Mouse (Mus musculus) spleen, adult 2 months (tissue): ENCODE data around the gene Sec14l2. TPM values are rescaled to one million over a fixed set of nuclear protein-coding genes. Genes with fewer than 3 reads are reported as not detected.

Source experiments
- DNase-seq, 2 experiments: peaks; one replicate each; pipeline versions ENCODE4 v3.0.0 to v3.0.0-alpha.2; 2012 to 2021; ENCODE audit warnings: low spot score in 2 of 2, low read depth in 1 of 2
- H3K27ac ChIP-seq: fragments of 200-500 bp; 2 replicates; pipeline ENCODE4 v1.5.1; 2012; ENCODE audit warnings: low read length, inconsistent platforms; ENCODE audit not compliant: insufficient read depth
- H3K27me3 ChIP-seq: fragments of 200-500 bp; 2 replicates; pipeline ENCODE4 v1.6.1; 2012; ENCODE audit warnings: mild to moderate bottlenecking, moderate library complexity, low read length, inconsistent platforms; ENCODE audit not compliant: control insufficient read depth, insufficient read depth
- H3K36me3 ChIP-seq: fragments of 200-500 bp; 2 replicates; pipeline ENCODE4 v1.6.1; 2012; ENCODE audit warnings: mild to moderate bottlenecking, low read length, inconsistent platforms; ENCODE audit not compliant: control insufficient read depth, insufficient read depth
- H3K4me1 ChIP-seq: fragments of 200-500 bp; 2 replicates; pipeline ENCODE4 v1.6.1; 2011; ENCODE audit warnings: inconsistent platforms; ENCODE audit not compliant: control insufficient read depth, insufficient read depth, insufficient read length
- H3K4me3 ChIP-seq: fragments of 200-500 bp; 2 replicates; pipeline ENCODE4 v1.5.1; 2011; ENCODE audit warnings: mild to moderate bottlenecking, inconsistent platforms; ENCODE audit not compliant: insufficient read depth, insufficient read length; ENCODE audit errors: extremely low read depth
- CTCF ChIP-seq: fragments of 200-500 bp; IDR thresholded peaks from 2 replicates; pipeline ENCODE4 v1.5.1; 2011; ENCODE audit warnings: mild to moderate bottlenecking, inconsistent platforms; ENCODE audit not compliant: insufficient read depth, insufficient read length, insufficient replicate concordance; ENCODE audit errors: extremely low read depth
- POLR2A ChIP-seq: fragments of 200-500 bp; IDR thresholded peaks from 2 replicates; pipeline ENCODE4 v1.6.1; 2011; ENCODE audit warnings: low read depth, low read length, inconsistent platforms
- WGBS: fragments of 180-500 bp; shearing (Covaris S2); methylation state at CpG from one replicate; pipeline ENCODE4 v1.1.7; 2018; 5-methylcytosine and 5-hydroxymethylcytosine counted together
- polyA plus RNA-seq: library from polyadenylated mRNA; depleted of rRNA; stranded (reverse); fragments of >200 nt; gene quantifications from 2 replicates; pipeline ENCODE4 v1.2.3, GENCODE M21; 2012; rRNA removed

The Sec14l2 gene
- 1.9 and 2.9 TPM in 2 replicates for polyA plus RNA-seq

DNA sequence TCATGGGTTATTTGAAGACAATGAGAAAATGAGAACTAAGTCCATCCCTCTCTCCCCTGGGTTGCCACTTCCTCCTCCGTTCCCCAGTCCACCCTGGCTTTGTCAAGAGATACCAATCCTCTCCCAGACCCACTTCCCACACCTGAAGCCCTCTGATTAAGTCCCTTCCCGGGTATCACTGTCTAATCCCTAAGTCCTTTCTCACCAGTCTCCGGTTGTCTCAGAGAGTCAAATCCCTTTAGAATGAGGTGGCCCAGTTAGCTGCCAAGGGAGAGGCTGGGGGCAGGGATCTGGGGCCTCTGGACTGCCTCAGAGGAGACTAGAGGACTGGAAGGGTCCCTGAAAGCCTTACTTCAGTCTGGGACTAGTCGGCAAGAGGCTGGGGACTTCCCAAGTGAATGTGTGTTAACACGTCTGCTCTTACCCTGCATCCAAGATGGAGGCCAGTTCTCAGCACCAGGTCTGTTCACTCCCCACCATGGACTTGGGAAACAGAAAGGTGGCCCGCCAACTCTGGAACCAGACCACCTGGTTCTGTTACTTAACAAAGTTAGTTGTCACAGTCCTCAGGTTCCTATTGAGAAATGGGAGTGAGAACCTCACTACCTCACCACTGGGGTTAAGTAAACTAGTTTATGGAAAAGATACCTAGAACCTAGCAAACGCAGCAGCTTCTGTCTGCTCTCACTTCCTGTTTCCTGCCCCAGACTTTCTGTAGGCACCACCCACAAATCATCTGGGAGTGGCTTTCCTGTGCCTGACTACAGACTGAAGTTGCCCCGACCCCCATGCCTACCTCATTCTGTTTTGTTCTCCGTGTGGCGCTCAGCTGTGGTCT lies at the start of gene Sec14l2:
TSS of gene Sec14l2 (minus strand) at position 674 of the 838 bp plus-strand sequence.
- Histone ChIP-seq H3K4me1 (peaks cover 7% of the 10 kb centered on the region), H3K27me3 (peaks cover 9% of the 10 kb centered on the region), H3K4me3 (no peak within 1 kb of the TSS), H3K27ac (0 out of 2 replicates have a peak within 1 kb of the TSS, but pooled peaks have one; percentile 10), H3K36me3 (no peaks in the 10 kb centered on the region)
- 61% methylated on average over 10 of the region's 10 CpGs for WGBS
- peak; percentile 29 to 50 for DNase-seq
- no peak for TF ChIP-seq CTCF
- TF ChIP-seq POLR2A = peak; percentile 22; the same call in 1 of the 2 replicates

DNA sequence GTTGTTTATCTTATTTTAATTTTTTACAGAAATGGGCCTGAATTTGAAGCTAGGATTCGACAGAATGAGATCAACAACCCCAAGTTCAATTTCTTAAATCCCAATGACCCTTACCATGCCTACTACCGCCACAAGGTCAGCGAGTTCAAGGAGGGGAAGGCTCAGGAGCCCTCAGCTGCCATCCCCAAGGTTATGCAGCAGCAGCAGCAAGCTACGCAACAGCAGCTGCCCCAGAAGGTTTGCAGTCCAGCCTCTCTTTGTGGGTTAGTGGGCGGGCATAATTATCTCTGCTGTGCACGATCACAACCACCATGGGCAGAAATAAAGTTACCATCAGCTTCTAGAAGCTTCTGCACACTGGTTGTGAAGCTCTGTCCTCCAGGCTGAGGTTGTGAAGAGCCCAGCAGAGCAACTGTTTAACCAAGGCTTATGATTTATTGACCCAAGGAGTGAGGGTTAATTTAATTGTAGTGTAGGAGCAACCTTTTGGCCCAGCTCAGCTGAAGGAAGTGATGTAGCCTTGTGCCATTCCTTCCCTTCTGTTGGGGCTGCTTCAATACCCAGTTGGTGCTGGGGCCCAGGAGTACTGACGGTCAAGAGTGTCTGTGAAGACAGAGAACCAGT lies 43.4 kb upstream of the Sec14l2 start:
- WGBS = 89% methylated on average over 7 of the region's 7 CpGs
- TF ChIP-seq POLR2A (no peak), CTCF (no peak)

DNA sequence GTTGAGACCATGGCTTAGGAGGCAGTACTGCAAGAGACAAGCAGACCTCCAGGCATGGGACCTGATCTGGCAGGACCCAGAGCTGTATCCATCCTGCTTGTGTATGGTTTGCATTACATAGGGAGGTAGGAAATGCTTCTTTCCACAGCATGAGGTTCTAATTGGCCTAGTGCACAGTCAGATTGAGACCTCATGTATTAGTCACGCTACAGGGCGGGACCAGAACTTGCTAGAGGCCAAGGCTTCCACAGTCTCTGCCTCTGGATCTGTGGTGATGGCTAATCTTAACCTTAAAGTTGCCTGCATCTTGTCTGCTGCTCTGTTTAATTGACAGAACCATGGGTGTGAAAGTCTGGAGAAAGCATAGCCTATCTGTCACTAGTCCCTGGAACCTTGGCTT lies 41.5 kb upstream of the Sec14l2 start:
- Histone ChIP-seq H3K27me3 (no peaks in the 10 kb centered on the region), H3K4me1 (no peaks in the 10 kb centered on the region; the same call in 1 of the 2 replicates), H3K4me3 (no peak overlapping the region), H3K27ac (no peak overlapping the region), H3K36me3 (peaks cover 50% of the 10 kb centered on the region)
- WGBS = 97% methylated on average over 2 of the region's 2 CpGs
- DNase-seq = no peak
- TF ChIP-seq CTCF (no peak), POLR2A (no peak)

More for the DNA sequence above, 43.4 kb upstream of the Sec14l2 start:
- H3K36me3 ChIP-seq = peaks cover 65% of the 10 kb centered on the region
- H3K27ac ChIP-seq = no peak overlapping the region
- H3K4me1 ChIP-seq = no peaks in the 10 kb centered on the region
- H3K27me3 ChIP-seq = no peaks in the 10 kb centered on the region
- no peak for DNase-seq
- no peak overlapping the region for H3K4me3 ChIP-seq

DNA sequence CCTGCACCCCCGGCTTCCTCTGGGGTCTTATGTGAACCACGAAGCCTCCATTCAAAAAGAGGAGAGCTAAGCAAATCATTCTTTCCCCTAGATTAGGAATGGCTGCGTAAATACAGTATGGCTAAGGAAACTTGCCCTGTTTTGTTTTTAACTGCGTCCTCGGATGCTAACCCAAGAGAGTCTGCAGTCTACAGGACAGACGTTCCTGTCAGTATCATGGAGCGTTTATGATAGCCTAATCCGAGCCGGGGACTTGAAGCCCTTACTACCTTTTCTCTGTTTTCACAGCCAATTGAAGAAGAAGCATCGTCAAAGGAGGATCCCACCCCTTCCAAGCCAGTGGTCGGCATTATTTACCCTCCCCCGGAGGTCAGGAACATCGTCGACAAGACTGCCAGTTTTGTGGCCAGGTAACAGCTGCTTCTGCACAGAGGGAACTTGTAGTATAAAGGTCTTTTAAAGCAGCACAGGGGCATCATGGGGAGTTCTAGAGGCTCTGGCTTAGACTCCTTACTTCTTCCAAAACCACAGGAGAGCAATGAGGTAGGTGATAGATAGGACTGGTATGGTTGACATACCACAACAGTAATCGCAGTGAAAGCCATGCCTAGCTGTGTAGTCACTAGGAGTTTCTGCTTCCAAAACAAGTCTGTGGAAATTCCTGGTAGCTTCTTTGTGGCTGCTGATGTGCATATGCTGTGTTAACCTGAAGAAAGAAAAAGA lies 37.7 kb upstream of the Sec14l2 start:
- WGBS = 5% methylated on average over 15 of the region's 15 CpGs
- H3K36me3 ChIP-seq = peaks cover 24% of the 10 kb centered on the region
- H3K27me3 ChIP-seq = no peaks in the 10 kb centered on the region
- no peaks in the 10 kb centered on the region; the same call in 1 of the 2 replicates for H3K4me1 ChIP-seq
- TF ChIP-seq CTCF = no peak
- no peak for TF ChIP-seq POLR2A
- peak overlapping the region; percentile 87 for H3K4me3 ChIP-seq
- H3K27ac ChIP-seq = no peak overlapping the region
- no peak for DNase-seq

DNA sequence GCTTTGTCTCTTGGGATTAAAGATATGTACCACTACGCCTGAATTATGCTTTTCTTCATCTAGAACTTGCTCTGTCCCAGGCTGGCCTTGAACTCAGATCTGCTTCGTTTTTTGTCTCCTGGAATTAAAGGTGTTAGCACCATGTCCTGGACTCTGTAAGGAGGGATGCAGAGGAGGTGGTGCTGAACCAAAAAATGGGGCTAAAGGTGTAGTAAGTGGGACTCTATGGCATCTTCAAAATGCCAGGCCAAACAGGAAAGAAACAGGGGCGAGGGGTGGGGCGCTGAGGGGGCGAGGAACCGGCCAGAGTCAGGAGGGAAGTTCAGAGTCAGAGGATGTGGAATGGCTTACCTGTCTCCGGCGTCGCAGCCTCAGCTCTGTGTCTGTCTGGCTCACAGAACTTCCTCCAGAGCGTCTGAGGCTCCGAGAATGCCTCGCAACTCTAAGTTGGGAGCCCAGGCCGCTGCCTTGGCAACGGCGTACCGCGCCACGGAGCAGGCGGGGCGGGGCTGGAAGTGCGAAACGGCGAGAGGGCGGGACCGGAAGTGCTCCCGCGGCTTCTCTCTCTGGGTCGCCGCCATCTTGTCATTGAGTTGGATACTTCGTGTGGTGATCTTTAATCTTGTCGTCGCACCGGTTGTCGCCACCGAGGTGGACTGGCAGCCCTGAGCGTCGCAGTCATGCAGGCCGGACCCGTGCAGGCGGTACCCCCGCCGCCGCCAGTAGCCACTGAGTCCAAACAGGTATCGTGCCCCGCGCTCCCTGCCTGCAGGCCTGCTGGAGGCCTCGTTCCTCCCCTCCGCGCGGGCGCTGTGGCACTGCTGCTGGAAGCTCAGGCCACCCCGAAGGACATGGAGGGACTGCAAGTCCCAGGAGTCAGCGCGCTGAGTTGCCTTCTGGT lies 36.8 kb upstream of the Sec14l2 start, which contains the start of the genes Ccdc157 and Sf3a1:
TSS of gene Ccdc157 (minus strand) at position 486 of the 901 bp plus-strand sequence.
TSS of gene Sf3a1 (plus strand) at position 543 of the 901 bp plus-strand sequence.
- TF ChIP-seq CTCF (no peak), POLR2A (0 out of 2 replicates have a peak, but pooled peaks have one; percentile 5)
- Histone ChIP-seq H3K4me3 (peak within 1 kb of the TSS; percentile 87), H3K36me3 (peaks cover 18% of the 10 kb centered on the region), H3K27me3 (no peaks in the 10 kb centered on the region), H3K4me1 (no peaks in the 10 kb centered on the region; the same call in 1 of the 2 replicates), H3K27ac (peak within 1 kb of the TSS; percentile 62)
- DNase-seq = peak; percentile 79 to 93
- 2% methylated on average over 54 of the region's 54 CpGs for WGBS
